Mouse (Mus musculus) layer of hippocampus, adult 9-10 months (tissue): ENCODE results near the gene Tyw1.
"Not testable (repeated sequence)": the region's sequence is repeated elsewhere in the genome, so short reads cannot be mapped to it uniquely, and the experiment has no call there.

Source experiments
- DNase-seq: peaks from one replicate; pipeline ENCODE4 v3.0.0; 2022; ENCODE audit warnings: low spot score

The Tyw1 gene

DNA sequence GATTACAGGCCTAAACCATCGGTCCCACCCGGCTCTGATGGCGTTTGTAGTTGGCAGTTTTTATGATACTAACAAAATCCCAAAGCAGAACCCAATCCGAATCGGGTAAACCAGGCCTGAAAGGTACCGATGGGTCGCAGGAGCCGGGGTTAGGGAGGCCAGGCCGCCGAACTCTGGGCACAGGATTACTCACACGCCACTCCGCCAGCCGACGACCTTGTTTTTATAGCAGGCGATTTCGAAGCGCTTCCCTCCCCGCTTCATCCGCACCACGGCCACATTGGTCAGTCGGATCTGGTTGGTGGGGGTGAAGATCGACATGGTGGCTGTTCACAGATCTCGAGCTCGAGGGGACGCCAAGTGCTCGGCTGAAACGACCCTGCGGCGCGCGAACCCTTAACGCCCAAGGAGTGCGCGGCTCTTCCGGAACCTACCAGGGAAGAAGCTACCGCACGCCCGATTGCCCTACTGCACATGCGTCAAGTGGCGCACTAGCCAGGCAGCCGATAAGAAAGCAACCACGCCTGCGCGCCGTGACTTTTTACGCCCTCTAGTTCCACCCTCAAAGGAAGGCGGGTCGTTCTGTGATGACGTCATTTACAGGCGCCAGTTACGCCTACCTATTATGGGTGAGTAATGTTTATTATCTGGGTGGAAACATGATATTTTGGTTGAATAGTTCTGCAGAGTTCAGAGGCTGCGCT is at the start of gene Tyw1, which contains the start of gene Sbds:
TSS of gene Tyw1 (plus strand) at position 603 of the 704 bp plus-strand sequence.
TSS of gene Sbds (minus strand) at position 514 of the 704 bp plus-strand sequence.
- peak; percentile 93 for DNase-seq

DNA sequence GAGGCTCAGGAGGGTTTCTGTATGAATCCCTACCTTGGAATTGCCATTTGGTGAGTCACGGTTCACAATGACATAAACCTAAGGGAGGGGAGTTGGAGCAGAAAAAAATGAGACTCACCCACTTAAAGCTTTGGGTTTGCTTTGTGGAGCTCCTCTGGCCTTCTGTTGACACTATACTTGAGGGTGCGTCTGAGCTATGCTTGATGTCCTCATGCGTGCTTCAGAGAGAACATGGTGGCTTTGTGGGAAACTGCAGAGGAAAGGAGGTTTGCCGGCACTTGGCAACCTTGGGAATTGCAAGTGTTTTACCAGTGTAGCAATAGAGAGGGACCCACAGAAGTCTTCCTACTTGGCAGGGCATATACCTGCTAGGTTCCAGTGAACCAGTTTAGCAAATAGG is 48.1 kb upstream of the Tyw1 start:
- no peak for DNase-seq

DNA sequence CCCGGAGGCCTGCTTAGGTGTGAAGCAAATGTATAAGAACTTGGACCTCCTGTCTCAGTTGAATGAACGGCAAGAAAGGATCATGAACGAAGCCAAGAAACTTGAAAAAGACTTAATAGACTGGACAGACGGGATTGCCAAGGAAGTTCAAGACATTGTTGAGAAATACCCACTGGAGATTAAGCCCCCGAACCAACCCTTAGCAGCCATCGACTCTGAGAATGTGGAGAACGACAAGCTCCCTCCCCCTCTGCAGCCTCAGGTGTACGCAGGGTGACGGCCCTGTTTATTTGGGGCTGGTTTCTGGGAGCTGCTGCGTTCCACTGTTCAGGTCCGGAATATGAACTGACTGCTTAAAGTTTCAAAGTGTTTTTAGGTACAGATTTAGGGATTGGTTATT is 42.5 kb upstream of the Tyw1 start:
- no peak for DNase-seq

DNA sequence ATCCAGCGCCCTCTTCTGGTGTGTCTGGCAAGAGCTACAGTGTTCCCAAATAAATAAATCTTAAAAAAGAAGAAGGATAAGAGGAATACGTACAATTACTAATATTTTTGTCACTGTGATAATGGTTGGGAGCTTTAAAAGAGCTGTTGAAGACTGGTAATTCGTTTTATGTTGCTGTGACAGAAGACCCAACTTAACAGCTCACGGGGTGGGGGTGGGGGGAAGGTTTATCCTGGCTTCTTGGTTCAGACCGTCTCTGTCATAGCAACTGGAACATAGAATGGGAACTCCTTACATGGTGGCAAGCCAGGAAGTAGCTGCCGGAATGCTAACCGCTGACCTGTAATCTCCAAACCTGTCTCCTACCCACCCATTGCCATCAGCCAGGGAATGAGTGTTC is 38.6 kb upstream of the Tyw1 start, which contains the start of gene Tmem248:
TSS of gene Tmem248 (plus strand) at position 301 of the 400 bp plus-strand sequence.
- no peak for DNase-seq

DNA sequence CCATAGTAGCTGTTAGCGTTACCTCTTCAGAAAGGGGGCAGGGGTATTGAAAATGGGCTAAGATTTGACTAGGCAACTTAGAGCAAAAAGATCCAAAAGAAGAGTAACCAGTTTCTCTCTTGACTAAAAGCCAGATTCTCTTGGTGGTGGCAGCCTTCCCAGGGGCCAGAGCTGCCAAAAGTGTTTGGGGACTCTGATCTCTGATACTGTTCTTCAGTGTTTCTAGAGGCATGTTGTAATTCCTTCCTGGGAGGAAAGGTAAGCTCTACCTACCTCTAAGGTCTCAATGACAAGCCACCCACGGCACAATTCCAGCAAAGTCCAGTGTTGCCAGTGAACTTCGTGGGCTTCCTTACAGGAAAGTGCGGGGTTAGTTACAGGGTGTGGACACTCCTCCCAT is 38.0 kb upstream of the Tyw1 start:
- no peak for DNase-seq

GRCm38 (mm10) chr5:130218336-130218735 is 37.1 kb upstream of the Tyw1 start:
- DNase-seq: no peak

GRCm38 (mm10) chr5:130221316-130221715 is 34.1 kb upstream of the Tyw1 start:
- no peak for DNase-seq

DNA sequence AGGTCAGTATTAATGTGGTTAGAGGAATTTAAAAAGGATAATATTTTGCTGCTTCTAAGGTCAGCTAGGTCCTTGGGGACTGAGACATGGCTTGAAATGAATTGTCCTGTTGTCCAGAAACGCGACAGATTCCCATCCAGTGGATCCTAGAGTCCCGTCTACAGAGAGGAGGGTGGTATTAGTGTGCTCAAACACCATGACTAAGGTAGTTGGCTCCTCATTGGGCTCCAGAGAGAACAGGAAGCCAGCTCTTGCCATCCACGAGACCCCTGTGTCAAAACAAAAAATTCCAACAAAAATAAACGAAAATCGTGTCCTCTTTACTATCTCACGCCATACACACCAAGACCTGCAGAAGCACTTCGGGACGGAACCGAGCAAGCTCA is 33.7 kb upstream of the Tyw1 start:
- no peak for DNase-seq

GRCm38 (mm10) chr5:130222146-130223004 is 33.0 kb upstream of the Tyw1 start:
- DNase-seq: peak; percentile 75

GRCm38 (mm10) chr5:130226790-130227189 is 28.6 kb upstream of the Tyw1 start:
- no peak for DNase-seq

DNA sequence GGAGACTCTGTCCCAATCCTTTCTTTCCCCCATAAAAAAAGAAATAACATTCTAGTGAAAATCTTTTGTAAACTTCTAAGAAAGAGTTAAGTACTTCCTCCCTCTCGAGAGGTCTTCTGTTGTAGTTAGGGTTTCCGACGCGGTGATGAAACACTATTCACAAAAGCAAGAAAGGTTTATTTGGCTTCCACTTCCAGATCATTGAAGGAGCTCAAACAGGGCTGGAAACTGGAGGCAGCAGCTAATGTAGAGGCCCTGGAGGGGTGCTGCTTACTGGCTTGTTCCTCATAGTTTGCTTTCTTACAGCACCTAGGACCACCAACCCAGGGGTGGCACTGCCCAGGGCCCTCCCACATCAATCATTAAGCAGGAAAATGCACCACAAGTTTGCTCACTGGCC is 27.3 kb upstream of the Tyw1 start:
- no peak for DNase-seq

DNA sequence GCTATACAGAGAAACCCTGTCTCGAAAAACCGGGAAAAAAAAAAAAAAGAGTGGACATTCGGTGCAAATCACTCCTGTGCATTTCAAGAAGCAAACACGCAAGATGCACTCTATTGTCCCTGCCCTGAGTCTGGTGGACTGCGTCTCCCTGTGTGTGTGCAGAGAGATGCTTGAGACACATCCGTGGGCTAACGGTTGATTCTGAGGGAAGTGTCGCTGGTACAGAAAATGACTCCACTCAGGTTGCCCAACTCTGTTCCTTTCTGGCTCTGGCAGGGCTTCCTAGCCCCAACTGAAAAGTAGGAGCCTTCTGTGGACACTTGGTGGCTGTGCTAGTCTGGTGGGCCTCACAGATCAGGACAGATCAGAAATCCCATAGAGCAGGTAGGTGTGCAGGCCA is 19.1 kb upstream of the Tyw1 start:
- no peak for DNase-seq

DNA sequence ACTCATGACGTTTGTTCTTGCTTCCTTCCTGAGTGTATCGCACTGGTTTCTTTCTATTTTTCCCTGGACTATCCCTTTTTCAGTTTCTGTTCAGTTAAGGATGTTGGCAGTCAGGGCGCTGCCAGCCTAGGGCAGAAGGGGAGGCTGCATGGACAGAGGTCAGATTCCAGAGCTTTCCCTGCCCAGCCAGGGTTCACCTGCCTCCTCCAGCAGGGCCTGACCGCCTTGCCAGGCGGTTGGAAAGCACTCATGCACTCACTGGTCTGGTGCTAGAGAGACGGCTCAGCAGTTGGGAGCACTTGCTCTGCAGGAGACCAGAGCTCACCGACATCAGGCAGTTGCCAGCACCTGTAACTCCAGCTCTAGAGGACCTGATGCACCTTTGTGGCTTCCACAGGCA is 16.2 kb upstream of the Tyw1 start:
- no peak for DNase-seq

GRCm38 (mm10) chr5:130239856-130240255 is 15.6 kb upstream of the Tyw1 start:
- DNase-seq: no peak

DNA sequence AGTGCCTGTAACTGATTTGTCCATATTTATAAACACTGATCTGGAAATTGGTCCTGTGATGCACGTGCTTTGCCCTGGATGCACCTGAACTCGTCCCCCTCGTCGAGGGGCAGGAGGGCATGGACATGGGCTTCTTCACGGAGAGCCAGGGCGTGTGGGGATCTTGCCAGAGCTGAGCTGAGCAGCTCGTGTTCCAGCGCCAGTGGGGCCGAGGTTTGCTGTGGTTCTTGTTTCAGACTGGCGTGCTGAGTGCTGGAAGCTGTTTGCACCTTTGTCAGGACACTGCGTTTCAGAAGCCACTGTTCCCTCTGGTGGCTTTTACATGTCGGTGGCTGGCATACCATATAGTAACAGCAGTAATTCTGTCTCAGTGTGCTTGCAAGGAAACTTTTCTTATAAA is 14.0 kb upstream of the Tyw1 start:
- DNase-seq: no peak

- DNase-seq: no peak
Observed at GRCm38 (mm10) chr5:130247823-130248222, 7.6 kb upstream of the Tyw1 start.

DNA sequence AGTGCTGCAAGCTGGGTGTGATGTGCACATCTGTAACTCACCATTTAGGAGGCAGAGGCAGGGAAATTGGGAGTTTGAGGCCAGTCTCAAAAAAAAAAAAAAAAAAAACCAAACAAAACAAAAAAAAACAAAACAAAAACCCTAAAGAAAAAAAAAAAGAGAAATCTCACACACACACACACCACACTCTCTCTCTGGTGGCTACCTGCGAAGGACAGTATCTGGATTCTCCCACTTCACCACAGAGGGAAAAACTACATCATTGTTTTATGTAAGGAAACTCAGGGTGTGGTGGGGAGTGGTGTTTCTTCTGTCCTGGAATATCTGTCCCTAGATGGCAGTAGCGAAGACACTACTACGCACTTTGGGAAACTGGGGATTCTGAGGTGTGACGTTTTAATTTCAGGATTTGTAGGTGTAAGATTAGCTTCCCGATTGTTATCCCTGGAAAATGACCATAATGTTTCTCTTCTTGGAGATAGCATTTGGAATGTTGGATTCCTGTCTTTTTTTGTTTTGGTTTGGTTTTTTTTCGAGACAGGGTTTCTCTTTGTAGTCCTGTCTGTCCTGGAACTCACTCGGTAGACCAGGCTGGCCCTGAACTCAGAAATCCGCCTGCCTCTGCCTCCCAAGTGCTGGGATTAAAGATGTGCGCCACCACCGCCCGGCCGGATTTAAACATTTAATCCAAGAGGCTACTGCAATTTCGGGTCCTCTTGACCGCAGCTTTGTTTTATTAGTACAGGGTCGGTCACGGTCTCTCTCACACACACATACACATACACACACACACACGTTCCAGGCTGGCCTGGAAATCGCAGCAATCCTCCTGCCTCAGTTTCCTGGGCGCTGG is 1.0 kb upstream of the Tyw1 start:
- no peak for DNase-seq

DNA sequence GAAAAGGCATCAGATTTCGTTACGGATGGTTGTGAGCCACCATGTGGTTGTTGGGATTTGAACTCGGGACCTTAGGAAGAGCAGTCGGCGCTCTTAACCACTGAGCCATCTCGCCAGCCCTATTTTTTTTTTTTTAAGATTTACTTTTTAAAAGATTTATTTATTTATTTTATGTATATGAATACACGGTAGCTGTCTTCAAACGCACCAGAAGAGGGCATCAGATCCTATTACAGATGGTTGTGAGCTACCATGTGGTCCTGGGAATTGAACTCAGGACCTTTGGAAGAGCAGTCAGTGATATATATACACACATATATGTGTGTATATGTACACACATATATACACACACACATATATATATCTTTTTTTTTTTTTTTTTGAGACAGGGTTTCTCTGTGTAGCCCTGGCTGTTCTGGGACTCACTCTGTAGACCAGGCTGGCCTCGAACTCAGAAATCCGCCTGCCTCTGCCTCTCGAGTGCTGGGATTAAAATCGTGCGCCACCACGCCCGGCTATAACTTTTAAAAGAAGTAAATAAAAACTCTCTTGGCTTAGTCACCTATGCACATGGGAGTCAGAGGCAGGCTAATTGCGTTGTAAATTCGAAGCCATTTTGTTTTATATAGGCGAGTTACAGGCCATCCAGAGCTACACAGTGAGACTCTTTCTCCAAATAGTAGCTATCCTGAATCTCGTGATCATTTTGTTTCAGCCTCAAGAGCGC is 543 bp downstream of the Tyw1 start:
- not testable (repeated sequence) for DNase-seq

DNA sequence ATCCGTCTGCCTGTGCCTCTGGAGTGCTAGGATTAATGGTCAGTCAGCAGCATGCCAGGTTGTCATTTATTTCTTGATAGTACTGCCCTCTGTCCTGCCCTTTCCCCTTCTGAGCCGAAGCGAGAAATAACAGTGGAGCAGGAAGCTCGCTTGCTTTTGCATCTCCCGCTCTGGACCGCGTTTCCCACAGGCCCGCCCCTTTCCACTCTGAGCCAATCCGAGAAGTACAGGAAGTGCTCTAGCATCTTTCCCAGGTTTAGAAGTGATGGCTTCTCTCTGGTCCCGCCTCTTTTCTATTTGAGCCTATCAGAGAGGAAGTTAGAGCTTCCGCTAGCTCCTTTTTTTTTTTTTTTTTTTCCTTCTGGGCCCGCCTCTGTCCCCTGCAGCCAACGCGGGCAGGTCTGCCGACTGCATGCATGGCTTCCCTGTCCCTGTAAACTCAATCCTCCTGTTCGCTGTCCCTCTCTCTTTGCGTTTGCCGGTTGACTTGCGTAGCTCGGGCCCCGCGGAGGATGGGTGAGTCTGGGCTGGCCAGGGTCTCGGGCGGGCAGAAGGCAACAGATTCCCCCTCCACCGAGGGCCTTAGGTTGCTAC is 1.4 kb downstream of the Tyw1 start:
- DNase-seq: peak; percentile 92

DNA sequence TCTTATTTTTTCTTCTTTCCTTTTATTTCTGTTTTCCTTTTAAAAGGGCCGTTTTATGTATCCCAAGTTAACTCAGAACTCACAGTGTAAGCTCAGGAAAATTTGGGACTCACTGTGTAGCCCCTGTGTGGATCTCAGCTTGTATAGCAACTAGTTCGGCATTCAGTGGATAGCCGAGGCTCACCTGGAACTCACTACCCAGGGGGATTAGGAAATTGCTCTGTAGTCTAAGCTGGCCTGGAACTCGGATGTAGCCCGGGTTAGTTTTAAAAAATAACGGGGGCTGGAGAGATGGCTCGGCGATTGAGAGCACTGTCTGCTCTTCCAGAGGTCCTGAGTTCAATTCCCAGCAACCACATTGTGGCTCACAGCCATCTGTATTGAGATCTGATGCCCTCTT is 1.9 kb downstream of the Tyw1 start:
- DNase-seq: no peak

- no peak for DNase-seq
Observed at GRCm38 (mm10) chr5:130263454-130263853, 8.0 kb downstream of the Tyw1 start.
